Mouse (Mus musculus) right cerebral cortex, adult 2 months (tissue): ENCODE data around the gene Ywhab.

ENCODE experiments used
- DNase-seq, 2 experiments: peaks; one replicate each; pipeline ENCODE4 v3.0.0; 2021 to 2022; ENCODE audit warnings: low spot score in 2 of 2

Gene Ywhab

GRCm38 (mm10) chr2:163994654-163994976 is at the start of gene Ywhab:
Gene Ywhab (plus strand): TSS chr2:163994960.
- no peak for DNase-seq

GRCm38 (mm10) chr2:163946221-163946620 is 48.5 kb upstream of the Ywhab start:
- DNase-seq: peak; percentile 26 to 36

GRCm38 (mm10) chr2:163947976-163948375 is 46.8 kb upstream of the Ywhab start:
- DNase-seq: no peak

- DNase-seq: peak; percentile 82 to 83
Measured at GRCm38 (mm10) chr2:163951770-163952169, 43.0 kb upstream of the Ywhab start.

GRCm38 (mm10) chr2:163953622-163954310 is 41.0 kb upstream of the Ywhab start:
- DNase-seq: no peak

- no peak for DNase-seq
Measured at GRCm38 (mm10) chr2:163964606-163965560, 29.9 kb upstream of the Ywhab start.

- no peak for DNase-seq
Measured at GRCm38 (mm10) chr2:163965706-163966105, 29.1 kb upstream of the Ywhab start.

GRCm38 (mm10) chr2:163968581-163968980 is 26.2 kb upstream of the Ywhab start:
- peak; percentile 80 to 84 for DNase-seq

- no peak for DNase-seq
Measured at GRCm38 (mm10) chr2:163970326-163970725, 24.4 kb upstream of the Ywhab start.

- DNase-seq: no peak
Measured at GRCm38 (mm10) chr2:163974056-163974455, 20.7 kb upstream of the Ywhab start.

- no peak for DNase-seq
Measured at GRCm38 (mm10) chr2:163976448-163976847, 18.3 kb upstream of the Ywhab start.

- DNase-seq: no peak
Measured at GRCm38 (mm10) chr2:163987233-163987632, 7.5 kb upstream of the Ywhab start.

GRCm38 (mm10) chr2:163992871-163993270 is 1.9 kb upstream of the Ywhab start:
- no peak for DNase-seq

- peak; percentile 93 for DNase-seq
Measured at GRCm38 (mm10) chr2:163994977-163995862, 460 bp downstream of the Ywhab start.

- DNase-seq: no peak
Measured at GRCm38 (mm10) chr2:163996275-163996674, 1.5 kb downstream of the Ywhab start.

GRCm38 (mm10) chr2:163996899-163997298 is 2.1 kb downstream of the Ywhab start:
- DNase-seq: no peak

- no peak for DNase-seq
Measured at GRCm38 (mm10) chr2:163998981-163999380, 4.2 kb downstream of the Ywhab start.

GRCm38 (mm10) chr2:164002637-164003036 is 7.9 kb downstream of the Ywhab start:
- peak; percentile 69 to 71 for DNase-seq

- DNase-seq: no peak
Measured at GRCm38 (mm10) chr2:164004503-164004902, 9.7 kb downstream of the Ywhab start.

- no peak for DNase-seq
Measured at GRCm38 (mm10) chr2:164006932-164007331, 12.2 kb downstream of the Ywhab start.

- DNase-seq: no peak
Measured at GRCm38 (mm10) chr2:164007547-164007946, 12.8 kb downstream of the Ywhab start.

- no peak for DNase-seq
Measured at GRCm38 (mm10) chr2:164007987-164008545, 13.3 kb downstream of the Ywhab start.
